Mouse (Mus musculus) forebrain, embryonic 13.5 days (tissue): ENCODE measurements around the gene Olfr33. TPM values are rescaled to one million over a fixed set of nuclear protein-coding genes. Genes with fewer than 3 reads are reported as not detected.

Source experiments
- ATAC-seq: fragments of 200-750 bp; cut with Nextera tagmentation; 2 replicates; pipeline ENCODE4 v1.8.0; 2017
- H3K27ac ChIP-seq: fragments of 300-500 bp; sonication (generic); 2 replicates; pipeline ENCODE4 v1.5.1; 2015; ENCODE audit warnings: inconsistent platforms, mild to moderate bottlenecking, moderate library complexity
- H3K27me3 ChIP-seq: fragments of 300-500 bp; sonication (generic); 2 replicates; pipeline ENCODE4 v1.6.1; 2015; ENCODE audit warnings: mild to moderate bottlenecking, inconsistent platforms
- H3K36me3 ChIP-seq: fragments of 300-500 bp; sonication (generic); 2 replicates; pipeline ENCODE4 v1.6.1; 2015; ENCODE audit warnings: mild to moderate bottlenecking, inconsistent platforms; ENCODE audit not compliant: poor library complexity, severe bottlenecking
- H3K4me1 ChIP-seq: fragments of 300-500 bp; sonication (generic); 2 replicates; pipeline ENCODE4 v1.6.1; 2015; ENCODE audit warnings: inconsistent platforms
- H3K4me2 ChIP-seq: fragments of 300-500 bp; sonication (generic); 2 replicates; pipeline ENCODE4 v1.6.1; 2015; ENCODE audit warnings: inconsistent platforms, mild to moderate bottlenecking, moderate library complexity
- H3K4me3 ChIP-seq: fragments of 300-500 bp; sonication (generic); 2 replicates; pipeline ENCODE4 v1.5.1; 2015; ENCODE audit warnings: mild to moderate bottlenecking, inconsistent platforms
- H3K9ac ChIP-seq: fragments of 300-500 bp; sonication (generic); 2 replicates; pipeline ENCODE4 v1.6.1; 2015; ENCODE audit warnings: mild to moderate bottlenecking, inconsistent platforms
- H3K9me3 ChIP-seq: fragments of 300-500 bp; sonication (generic); replicated peaks from 2 replicates; pipeline ENCODE4 v1.6.1; 2016; ENCODE audit warnings: inconsistent platforms
- WGBS: fragments of 180-500 bp; shearing (Covaris S2); methylation state at CpG from one replicate; pipeline ENCODE4 v1.1.7; 2015; 5-methylcytosine and 5-hydroxymethylcytosine counted together
- polyA plus RNA-seq: library from polyadenylated mRNA; unstranded; fragments of >200 nt; fragmentation: Nextera tagmentation; extraction: Ambion mirVana; gene quantifications from 2 replicates; pipeline ENCODE4 v1.2.1, GENCODE M21; 2015

The Olfr33 gene
- polyA plus RNA-seq, 1 experiment from 2014 or later: not detected

GRCm38 (mm10) chr7:102665378-102665777 lies 53.5 kb downstream of the Olfr33 start:
- Histone ChIP-seq H3K4me3 (no peak overlapping the region), H3K4me2 (no peak overlapping the region), H3K9ac (no peak overlapping the region), H3K9me3 (no peaks in the 10 kb centered on the region), H3K27me3 (no peaks in the 10 kb centered on the region), H3K27ac (no peak overlapping the region), H3K36me3 (no peaks in the 10 kb centered on the region), H3K4me1 (no peaks in the 10 kb centered on the region)
- no peak for ATAC-seq
- WGBS: 39% methylated on average over 2 of the region's 2 CpGs

DNA sequence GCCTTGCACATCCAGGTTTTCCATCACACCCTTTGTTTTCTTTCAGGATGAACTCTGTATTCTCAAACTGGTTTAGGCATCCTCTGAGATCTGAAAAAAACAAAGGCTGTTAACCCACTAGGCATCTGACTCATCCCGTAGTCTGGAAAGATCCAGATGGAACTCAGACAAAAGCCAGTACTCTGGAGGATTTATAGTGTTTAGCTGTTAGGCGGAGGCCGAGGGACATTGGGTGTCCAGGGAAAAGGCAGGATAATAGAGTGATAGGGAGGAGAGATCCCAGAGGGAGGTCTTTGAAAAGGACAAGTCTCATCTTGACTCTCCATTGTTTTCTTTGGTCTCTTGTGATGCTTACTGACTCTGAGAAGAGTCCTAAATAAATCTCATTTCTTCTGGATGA lies 54.3 kb downstream of the Olfr33 start, which contains the start of gene Olfr556:
TSS of gene Olfr556 (plus strand) at position 301 of the 400 bp plus-strand sequence.
- no peak within 1 kb of the TSS for H3K9ac ChIP-seq
- 64% methylated on average over 3 of the region's 3 CpGs for WGBS
- H3K27ac ChIP-seq: no peak within 1 kb of the TSS
- H3K4me2 ChIP-seq: no peak within 1 kb of the TSS
- no peaks in the 10 kb centered on the region for H3K27me3 ChIP-seq
- ATAC-seq: no peak
- H3K9me3 ChIP-seq: no peaks in the 10 kb centered on the region
- H3K4me1 ChIP-seq: no peaks in the 10 kb centered on the region
- no peak within 1 kb of the TSS for H3K4me3 ChIP-seq
- no peaks in the 10 kb centered on the region for H3K36me3 ChIP-seq

Other genes starting within 250 kb of the Olfr33 start
- gene Olfr543, start 237.4 kb downstream of the Olfr33 start, polyA plus RNA-seq: 0.82 and 0.89 TPM in 2 replicates
- gene Olfr544, start 230.8 kb downstream of the Olfr33 start, polyA plus RNA-seq: 0.16 and 0.30 TPM in 2 replicates
- 0.21 and 0.30 TPM in 2 replicates for gene Olfr545, start 219.5 kb downstream of the Olfr33 start, polyA plus RNA-seq
- not detected in 2 replicates for gene Olfr547, start 184.3 kb downstream of the Olfr33 start, polyA plus RNA-seq
- not detected in 2 replicates for gene Olfr548-ps1, start 178.2 kb downstream of the Olfr33 start, polyA plus RNA-seq
- gene Olfr549, start 169.2 kb downstream of the Olfr33 start, polyA plus RNA-seq: not detected in 2 replicates
- 0.09 TPM in 1 of 2 replicates, not detected in the other for gene Trim21, start 153.6 kb downstream of the Olfr33 start, polyA plus RNA-seq
- gene Olfr550, start 147.6 kb downstream of the Olfr33 start, polyA plus RNA-seq: not detected in 2 replicates
- not detected in 2 replicates for gene Olfr551, start 127.2 kb downstream of the Olfr33 start, polyA plus RNA-seq
- gene Olfr552, start 121.3 kb downstream of the Olfr33 start, polyA plus RNA-seq: not detected in 2 replicates
- not detected in 2 replicates for gene Olfr553, start 100.9 kb downstream of the Olfr33 start, polyA plus RNA-seq
- not detected in 2 replicates for gene Olfr554, start 80.6 kb downstream of the Olfr33 start, polyA plus RNA-seq
- gene Olfr555, start 60.2 kb downstream of the Olfr33 start, polyA plus RNA-seq: not detected in 2 replicates
- not detected in 2 replicates for gene Olfr556, start 54.2 kb downstream of the Olfr33 start, polyA plus RNA-seq
- gene Trim68, start 31.7 kb downstream of the Olfr33 start, polyA plus RNA-seq: 5.2 and 6.5 TPM in 2 replicates
- gene Olfr557, start 23.2 kb downstream of the Olfr33 start, polyA plus RNA-seq: not detected in 2 replicates
- gene Olfr558, start 16.9 kb downstream of the Olfr33 start, polyA plus RNA-seq: not detected in 2 replicates
- gene Olfr559, start 8.4 kb upstream of the Olfr33 start, polyA plus RNA-seq: not detected in 2 replicates
- not detected in 2 replicates for gene Olfr560, start 40.3 kb upstream of the Olfr33 start, polyA plus RNA-seq
- gene Olfr78, start 40.4 kb upstream of the Olfr33 start, polyA plus RNA-seq: not detected in 2 replicates
- not detected in 2 replicates for gene Olfr561, start 52.2 kb upstream of the Olfr33 start, polyA plus RNA-seq
- gene Olfr564, start 84.4 kb upstream of the Olfr33 start, polyA plus RNA-seq: not detected in 2 replicates
- gene Olfr566, start 139.7 kb upstream of the Olfr33 start, polyA plus RNA-seq: not detected in 2 replicates
- not detected in 2 replicates for gene Olfr568, start 158.1 kb upstream of the Olfr33 start, polyA plus RNA-seq
- gene Olfr569, start 171.8 kb upstream of the Olfr33 start, polyA plus RNA-seq: not detected in 2 replicates
- gene Olfr570, start 175.5 kb upstream of the Olfr33 start, polyA plus RNA-seq: not detected in 2 replicates
- not detected in 2 replicates for gene Olfr571, start 198.5 kb upstream of the Olfr33 start, polyA plus RNA-seq
- gene Olfr572, start 205.3 kb upstream of the Olfr33 start, polyA plus RNA-seq: not detected in 2 replicates
- not detected in 2 replicates for gene Olfr573-ps1, start 223.5 kb upstream of the Olfr33 start, polyA plus RNA-seq
- not detected in 2 replicates for gene Olfr574, start 229.4 kb upstream of the Olfr33 start, polyA plus RNA-seq
- not detected in 2 replicates for gene Olfr575, start 239.7 kb upstream of the Olfr33 start, polyA plus RNA-seq
- not detected in 2 replicates for gene Olfr576, start 243.6 kb upstream of the Olfr33 start, polyA plus RNA-seq